Mouse (Mus musculus): Measurements from ENCODE around the gene Gas2l2. TPM values are rescaled to one million over a fixed set of nuclear protein-coding genes. Genes with fewer than 3 reads are reported as not detected.
A peak's percentile ranks its signal among the peaks of the same experiment; 100 is the strongest.

Gas2l2 gene
- polyA plus RNA-seq, 1 experiment = 0.10 TPM

- no peak overlapping the region for H3K4me3 ChIP-seq (ENCODE audit: insufficient read depth, low read length)
Observed at GRCm38 (mm10) chr11:83426964-83427363, 2.3 kb downstream of the Gas2l2 start.

GRCm38 (mm10) chr11:83424681-83425080 lies 4.6 kb downstream of the Gas2l2 start:
- peak; percentile 97 for TF ChIP-seq CTCF (IDR thresholded peaks at IDR 0.05; ENCODE audit: extremely low read depth, insufficient read depth, low read length)
- TF ChIP-seq POLR2A (IDR thresholded peaks at IDR 0.05; ENCODE audit: extremely low read depth, insufficient read depth, low read length) = no peak
- Histone ChIP-seq H3K4me3 (ENCODE audit: insufficient read depth, low read length) (no peak overlapping the region), H3K27ac (ENCODE audit: insufficient read depth, low read length) (no peak overlapping the region)

More at GRCm38 (mm10) chr11:83426964-83427363, 2.3 kb downstream of the Gas2l2 start:
- no peak overlapping the region for H3K27ac ChIP-seq (ENCODE audit: insufficient read depth, low read length)
- TF ChIP-seq CTCF (IDR thresholded peaks at IDR 0.05; ENCODE audit: extremely low read depth, insufficient read depth, low read length) = no peak
- no peak for TF ChIP-seq POLR2A (IDR thresholded peaks at IDR 0.05; ENCODE audit: extremely low read depth, insufficient read depth, low read length)
- no peaks in the 10 kb centered on the region for H3K4me1 ChIP-seq (ENCODE audit: control insufficient read depth, insufficient read depth, low read length)

GRCm38 (mm10) chr11:83421305-83421704 lies 8.0 kb downstream of the Gas2l2 start:
- H3K4me3 ChIP-seq (ENCODE audit: insufficient read depth, low read length) = no peak overlapping the region
- H3K4me1 ChIP-seq (ENCODE audit: control insufficient read depth, insufficient read depth, low read length) = peaks cover 3% of the 10 kb centered on the region; the same call in 1 of the 2 replicates
- no peak overlapping the region for H3K27ac ChIP-seq (ENCODE audit: insufficient read depth, low read length)
- no peak for TF ChIP-seq POLR2A (IDR thresholded peaks at IDR 0.05; ENCODE audit: extremely low read depth, insufficient read depth, low read length)
- TF ChIP-seq CTCF (IDR thresholded peaks at IDR 0.05; ENCODE audit: extremely low read depth, insufficient read depth, low read length) = no peak

More at GRCm38 (mm10) chr11:83424681-83425080, 4.6 kb downstream of the Gas2l2 start:
- no peaks in the 10 kb centered on the region for H3K4me1 ChIP-seq (ENCODE audit: control insufficient read depth, insufficient read depth, low read length)

GRCm38 (mm10) chr11:83420338-83420737 lies 8.9 kb downstream of the Gas2l2 start:
- TF ChIP-seq POLR2A (IDR thresholded peaks at IDR 0.05; ENCODE audit: extremely low read depth, insufficient read depth, low read length) (no peak), CTCF (IDR thresholded peaks at IDR 0.05; ENCODE audit: extremely low read depth, insufficient read depth, low read length) (peak; percentile 54)
- H3K27ac ChIP-seq (ENCODE audit: insufficient read depth, low read length) = no peak overlapping the region
- no peak overlapping the region for H3K4me3 ChIP-seq (ENCODE audit: insufficient read depth, low read length)
- H3K4me1 ChIP-seq (ENCODE audit: control insufficient read depth, insufficient read depth, low read length) = peaks cover 3% of the 10 kb centered on the region

- H3K27ac ChIP-seq (ENCODE audit: insufficient read depth, low read length) = no peak overlapping the region
- peaks cover 6% of the 10 kb centered on the region for H3K4me1 ChIP-seq (ENCODE audit: control insufficient read depth, insufficient read depth, low read length)
- TF ChIP-seq CTCF (IDR thresholded peaks at IDR 0.05; ENCODE audit: extremely low read depth, insufficient read depth, low read length) = no peak
- no peak for TF ChIP-seq POLR2A (IDR thresholded peaks at IDR 0.05; ENCODE audit: extremely low read depth, insufficient read depth, low read length)
- peak overlapping the region; percentile 3; the same call in 1 of the 2 replicates for H3K4me3 ChIP-seq (ENCODE audit: insufficient read depth, low read length)
Observed at GRCm38 (mm10) chr11:83418566-83418965, 10.7 kb downstream of the Gas2l2 start.

GRCm38 (mm10) chr11:83417708-83418107 lies 11.5 kb downstream of the Gas2l2 start:
- H3K4me1 ChIP-seq (ENCODE audit: control insufficient read depth, insufficient read depth, low read length) = peaks cover 9% of the 10 kb centered on the region
- no peak for TF ChIP-seq CTCF (IDR thresholded peaks at IDR 0.05; ENCODE audit: extremely low read depth, insufficient read depth, low read length)
- no peak for TF ChIP-seq POLR2A (IDR thresholded peaks at IDR 0.05; ENCODE audit: extremely low read depth, insufficient read depth, low read length)
- no peak overlapping the region for H3K4me3 ChIP-seq (ENCODE audit: insufficient read depth, low read length)
- H3K27ac ChIP-seq (ENCODE audit: insufficient read depth, low read length) = no peak overlapping the region; the same call in 1 of the 2 replicates

GRCm38 (mm10) chr11:83417080-83417479 lies 12.2 kb downstream of the Gas2l2 start:
- Histone ChIP-seq H3K4me3 (ENCODE audit: insufficient read depth, low read length) (no peak overlapping the region), H3K27ac (ENCODE audit: insufficient read depth, low read length) (no peak overlapping the region), H3K4me1 (ENCODE audit: control insufficient read depth, insufficient read depth, low read length) (peaks cover 11% of the 10 kb centered on the region)
- TF ChIP-seq POLR2A (IDR thresholded peaks at IDR 0.05; ENCODE audit: extremely low read depth, insufficient read depth, low read length) (no peak), CTCF (IDR thresholded peaks at IDR 0.05; ENCODE audit: extremely low read depth, insufficient read depth, low read length) (no peak)

GRCm38 (mm10) chr11:83410510-83410909 lies 18.7 kb downstream of the Gas2l2 start:
- Histone ChIP-seq H3K27ac (ENCODE audit: insufficient read depth, low read length) (peak overlapping the region; percentile 63; the same call in 1 of the 2 replicates), H3K4me3 (ENCODE audit: insufficient read depth, low read length) (peak overlapping the region; percentile 57), H3K4me1 (ENCODE audit: control insufficient read depth, insufficient read depth, low read length) (peaks cover 16% of the 10 kb centered on the region)
- TF ChIP-seq CTCF (IDR thresholded peaks at IDR 0.05; ENCODE audit: extremely low read depth, insufficient read depth, low read length) = no peak
- TF ChIP-seq POLR2A (IDR thresholded peaks at IDR 0.05; ENCODE audit: extremely low read depth, insufficient read depth, low read length) = no peak

GRCm38 (mm10) chr11:83409792-83410291 lies 19.4 kb downstream of the Gas2l2 start:
- peak overlapping the region; percentile 63 for H3K27ac ChIP-seq (ENCODE audit: insufficient read depth, low read length)
- TF ChIP-seq CTCF (IDR thresholded peaks at IDR 0.05; ENCODE audit: extremely low read depth, insufficient read depth, low read length) = no peak
- TF ChIP-seq POLR2A (IDR thresholded peaks at IDR 0.05; ENCODE audit: extremely low read depth, insufficient read depth, low read length) = no peak
- peaks cover 16% of the 10 kb centered on the region for H3K4me1 ChIP-seq (ENCODE audit: control insufficient read depth, insufficient read depth, low read length)
- peak overlapping the region; percentile 57 for H3K4me3 ChIP-seq (ENCODE audit: insufficient read depth, low read length)

GRCm38 (mm10) chr11:83409087-83409754 lies 20.0 kb downstream of the Gas2l2 start, which contains the start of gene Rasl10b:
TSS of gene Rasl10b (plus strand) at chr11:83409137.
- peak within 1 kb of the TSS; percentile 63 for H3K27ac ChIP-seq (ENCODE audit: insufficient read depth, low read length)
- H3K4me1 ChIP-seq (ENCODE audit: control insufficient read depth, insufficient read depth, low read length) = peaks cover 16% of the 10 kb centered on the region
- TF ChIP-seq CTCF (IDR thresholded peaks at IDR 0.05; ENCODE audit: extremely low read depth, insufficient read depth, low read length) = no peak
- TF ChIP-seq POLR2A (IDR thresholded peaks at IDR 0.05; ENCODE audit: extremely low read depth, insufficient read depth, low read length) = no peak

More at GRCm38 (mm10) chr11:83409087-83409754, 20.0 kb downstream of the Gas2l2 start, which contains the start of gene Rasl10b:
- H3K4me3 ChIP-seq (ENCODE audit: insufficient read depth, low read length) = peak within 1 kb of the TSS; percentile 57

Data from cortical plate, adult 2 months (tissue).